Mouse (Mus musculus) stomach, embryonic 15.5 days (tissue): ENCODE data around the gene Ccdc138. TPM values are rescaled to one million over a fixed set of nuclear protein-coding genes. Genes with fewer than 3 reads are reported as not detected.
"Not testable (repeated sequence)": the region's sequence is repeated elsewhere in the genome, so short reads cannot be mapped to it uniquely, and the experiment has no call there.

ENCODE experiments used
- ATAC-seq: fragments of 200-750 bp; cut with Nextera tagmentation; 2 replicates; pipeline ENCODE4 v1.8.0; 2017; ENCODE audit warnings: low read depth, moderate number of reproducible peaks, moderate TSS enrichment; ENCODE audit not compliant: insufficient read depth, low FRiP score
- H3K27ac ChIP-seq: fragments of 300-500 bp; sonication (generic); 2 replicates; pipeline ENCODE4 v1.5.1; 2015; ENCODE audit warnings: mild to moderate bottlenecking, inconsistent platforms
- H3K27me3 ChIP-seq: fragments of 300-500 bp; sonication (generic); replicated peaks from 2 replicates; pipeline ENCODE4 v1.6.1; 2015; ENCODE audit warnings: inconsistent platforms
- H3K36me3 ChIP-seq: fragments of 300-500 bp; sonication (generic); 2 replicates; pipeline ENCODE4 v1.6.1; 2015; ENCODE audit warnings: inconsistent platforms
- H3K4me1 ChIP-seq: fragments of 300-500 bp; sonication (generic); 2 replicates; pipeline ENCODE4 v1.6.1; 2015; ENCODE audit warnings: inconsistent platforms
- H3K4me2 ChIP-seq: fragments of 300-500 bp; sonication (generic); 2 replicates; pipeline ENCODE4 v1.6.1; 2015; ENCODE audit warnings: mild to moderate bottlenecking, inconsistent platforms
- H3K4me3 ChIP-seq: fragments of 300-500 bp; sonication (generic); replicated peaks from 2 replicates; pipeline ENCODE4 v1.5.1; 2015; ENCODE audit warnings: inconsistent platforms
- H3K9ac ChIP-seq: fragments of 300-500 bp; sonication (generic); 2 replicates; pipeline ENCODE4 v1.6.1; 2015; ENCODE audit warnings: inconsistent platforms
- H3K9me3 ChIP-seq: fragments of 300-500 bp; sonication (generic); 2 replicates; pipeline ENCODE4 v1.6.1; 2016; ENCODE audit warnings: inconsistent platforms
- WGBS: fragments of 180-500 bp; shearing (Covaris S2); methylation state at CpG from one replicate; pipeline ENCODE4 v1.1.7; 2015; 5-methylcytosine and 5-hydroxymethylcytosine counted together
- polyA plus RNA-seq: library from polyadenylated mRNA; unstranded; fragments of >200 nt; fragmentation: Nextera tagmentation; extraction: Ambion mirVana; gene quantifications from 2 replicates; pipeline ENCODE4 v1.2.1, GENCODE M21; 2015

The Ccdc138 gene
- polyA plus RNA-seq, 1 experiment from 2014 or later: 7.7 TPM

- 83% methylated on average over 1 of the region's 1 CpGs for WGBS
- no peak overlapping the region for H3K27ac ChIP-seq
- no peak overlapping the region for H3K4me3 ChIP-seq
- ATAC-seq: no peak
- no peaks in the 10 kb centered on the region for H3K4me1 ChIP-seq
- peaks cover 2% of the 10 kb centered on the region; the same call in 1 of the 2 replicates for H3K36me3 ChIP-seq
- H3K9me3 ChIP-seq: no peaks in the 10 kb centered on the region
- H3K27me3 ChIP-seq: no peaks in the 10 kb centered on the region
- H3K9ac ChIP-seq: no peak overlapping the region
- H3K4me2 ChIP-seq: no peak overlapping the region
Measured at GRCm38 (mm10) chr10:58529358-58529757, 31.6 kb downstream of the Ccdc138 start.

DNA sequence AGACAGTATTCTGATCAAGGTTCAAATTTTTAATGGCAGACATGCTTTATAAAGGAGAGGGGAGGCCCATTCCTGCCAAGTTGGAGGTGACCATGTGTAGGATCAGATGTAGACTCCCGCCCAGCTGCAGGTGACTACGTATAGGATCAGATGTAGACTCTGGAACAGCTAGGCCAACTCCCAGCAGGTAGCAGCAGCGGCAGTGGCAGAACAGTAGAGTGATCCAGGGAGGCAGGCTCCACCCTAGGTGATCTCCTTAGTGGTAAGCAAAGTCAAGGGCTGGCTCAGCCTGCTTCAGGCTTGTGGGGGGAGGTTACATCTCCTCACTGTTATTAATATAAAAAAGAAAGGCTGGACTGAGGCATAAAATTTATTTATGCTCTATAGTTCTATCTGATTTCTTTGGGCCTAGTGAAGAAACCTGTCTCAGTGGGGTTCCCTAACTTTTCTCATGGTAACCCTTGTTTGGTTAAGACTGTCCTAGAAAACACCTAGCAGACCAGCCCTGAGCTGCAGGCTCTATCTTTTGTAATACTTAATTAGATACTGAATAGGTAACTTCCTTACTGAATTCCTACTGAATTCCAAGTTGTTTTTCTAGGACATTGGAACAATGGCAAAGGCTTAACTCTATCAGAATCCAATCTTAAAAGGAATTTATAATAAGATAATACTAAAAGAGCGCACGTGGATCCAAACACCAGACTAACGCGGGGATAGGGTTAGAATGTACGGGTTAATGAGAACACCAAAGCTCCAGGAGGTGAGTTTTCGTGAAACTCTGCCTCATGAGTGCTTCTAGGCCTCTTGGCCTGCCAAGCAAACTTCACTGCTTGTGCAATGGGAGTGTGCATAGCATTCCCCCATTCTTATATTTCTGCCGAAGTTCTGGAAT, 33.4 kb downstream of the Ccdc138 start:
- Histone ChIP-seq H3K9ac (no peak overlapping the region), H3K36me3 (peaks cover 2% of the 10 kb centered on the region; the same call in 1 of the 2 replicates), H3K4me3 (no peak overlapping the region), H3K9me3 (no peaks in the 10 kb centered on the region), H3K27ac (no peak overlapping the region), H3K4me1 (no peaks in the 10 kb centered on the region), H3K27me3 (no peaks in the 10 kb centered on the region), H3K4me2 (no peak overlapping the region)
- 87% methylated on average over 10 of the region's 10 CpGs for WGBS
- no peak for ATAC-seq

GRCm38 (mm10) chr10:58532177-58532576, 34.4 kb downstream of the Ccdc138 start:
- no peak overlapping the region for H3K27ac ChIP-seq
- no peak overlapping the region for H3K4me2 ChIP-seq
- peaks cover 2% of the 10 kb centered on the region; the same call in 1 of the 2 replicates for H3K36me3 ChIP-seq
- H3K9me3 ChIP-seq: no peaks in the 10 kb centered on the region
- ATAC-seq: no peak
- H3K27me3 ChIP-seq: no peaks in the 10 kb centered on the region
- 86% methylated on average over 2 of the region's 2 CpGs for WGBS
- H3K9ac ChIP-seq: no peak overlapping the region
- H3K4me3 ChIP-seq: no peak overlapping the region
- no peaks in the 10 kb centered on the region for H3K4me1 ChIP-seq

DNA sequence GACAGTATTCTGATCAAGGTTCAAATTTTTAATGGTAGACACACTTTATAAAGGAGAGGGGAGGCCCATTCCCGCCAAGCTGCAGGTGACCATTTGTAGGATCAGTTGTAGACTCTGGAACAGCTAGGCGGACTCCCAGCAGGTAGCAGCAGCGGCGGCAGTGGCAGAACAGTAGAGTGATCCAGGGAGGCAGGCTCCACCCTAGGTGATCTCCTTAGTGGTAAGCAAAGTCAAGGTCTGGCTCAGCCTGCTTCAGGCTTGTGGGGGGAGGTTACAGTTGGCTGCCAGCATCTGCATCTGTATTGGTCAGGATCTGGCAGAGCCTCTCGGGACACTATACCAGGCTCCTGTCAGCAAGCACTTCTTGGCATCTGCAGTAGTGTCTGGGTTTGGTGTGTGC, 38.5 kb downstream of the Ccdc138 start:
- ATAC-seq, H3K4me1 ChIP-seq, H3K36me3 ChIP-seq, H3K4me3 ChIP-seq, H3K4me2 ChIP-seq, H3K9me3 ChIP-seq, H3K9ac ChIP-seq, H3K27ac ChIP-seq, H3K27me3 ChIP-seq: not testable (repeated sequence)
- 84% methylated on average over 5 of the region's 5 CpGs for WGBS

- H3K4me2 ChIP-seq: no peak overlapping the region
- H3K4me1 ChIP-seq: no peaks in the 10 kb centered on the region
- no peaks in the 10 kb centered on the region for H3K9me3 ChIP-seq
- no peaks in the 10 kb centered on the region for H3K27me3 ChIP-seq
- no peak overlapping the region for H3K27ac ChIP-seq
- 73% methylated on average over 13 of the region's 13 CpGs for WGBS
- ATAC-seq: no peak
- H3K9ac ChIP-seq: no peak overlapping the region
- H3K36me3 ChIP-seq: 0 out of 2 replicates have a peak, but pooled peaks cover 3% of the 10 kb centered on the region
- no peak overlapping the region for H3K4me3 ChIP-seq
Measured at GRCm38 (mm10) chr10:58540613-58541012, 42.9 kb downstream of the Ccdc138 start.

DNA sequence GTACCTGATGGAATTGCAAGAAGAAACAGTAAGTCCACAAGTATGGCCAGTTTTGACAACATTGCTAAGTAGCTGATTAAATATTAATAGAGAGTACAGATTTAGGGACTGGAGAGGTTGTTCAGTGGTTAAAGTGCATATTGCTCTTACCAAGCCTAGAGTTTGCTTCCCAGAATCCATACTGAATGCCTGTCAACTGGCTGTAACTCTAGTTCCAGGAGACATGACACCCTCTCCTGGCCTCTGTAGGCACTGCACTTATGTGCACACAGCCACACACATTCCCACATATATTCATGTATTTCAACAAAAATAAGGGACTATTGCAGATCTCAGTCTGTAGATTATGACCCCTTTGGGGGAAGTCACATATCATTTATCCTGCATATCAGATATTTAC, 51.0 kb downstream of the Ccdc138 start:
- Histone ChIP-seq H3K9me3 (no peaks in the 10 kb centered on the region), H3K4me1 (no peaks in the 10 kb centered on the region), H3K27ac (no peak overlapping the region), H3K36me3 (no peaks in the 10 kb centered on the region), H3K4me2 (no peak overlapping the region), H3K27me3 (no peaks in the 10 kb centered on the region), H3K9ac (no peak overlapping the region), H3K4me3 (no peak overlapping the region)
- no peak for ATAC-seq

GRCm38 (mm10) chr10:58554693-58555387, 57.1 kb downstream of the Ccdc138 start:
- Histone ChIP-seq H3K36me3 (no peaks in the 10 kb centered on the region), H3K27me3 (no peaks in the 10 kb centered on the region), H3K4me3 (no peak overlapping the region), H3K9me3 (no peaks in the 10 kb centered on the region), H3K4me2 (no peak overlapping the region), H3K4me1 (no peaks in the 10 kb centered on the region), H3K9ac (no peak overlapping the region), H3K27ac (no peak overlapping the region)
- 87% methylated on average over 8 of the region's 8 CpGs for WGBS
- ATAC-seq: no peak

- Histone ChIP-seq H3K9ac (no peak overlapping the region), H3K27ac (no peak overlapping the region), H3K9me3 (no peaks in the 10 kb centered on the region), H3K4me1 (no peaks in the 10 kb centered on the region), H3K36me3 (no peaks in the 10 kb centered on the region), H3K4me3 (no peak overlapping the region), H3K4me2 (no peak overlapping the region), H3K27me3 (no peaks in the 10 kb centered on the region)
- 0 out of 2 replicates have a peak, but pooled peaks have one; percentile 58 for ATAC-seq
- WGBS: 35% methylated on average over 7 of the region's 7 CpGs
Measured at GRCm38 (mm10) chr10:58559098-58559497, 61.4 kb downstream of the Ccdc138 start.

DNA sequence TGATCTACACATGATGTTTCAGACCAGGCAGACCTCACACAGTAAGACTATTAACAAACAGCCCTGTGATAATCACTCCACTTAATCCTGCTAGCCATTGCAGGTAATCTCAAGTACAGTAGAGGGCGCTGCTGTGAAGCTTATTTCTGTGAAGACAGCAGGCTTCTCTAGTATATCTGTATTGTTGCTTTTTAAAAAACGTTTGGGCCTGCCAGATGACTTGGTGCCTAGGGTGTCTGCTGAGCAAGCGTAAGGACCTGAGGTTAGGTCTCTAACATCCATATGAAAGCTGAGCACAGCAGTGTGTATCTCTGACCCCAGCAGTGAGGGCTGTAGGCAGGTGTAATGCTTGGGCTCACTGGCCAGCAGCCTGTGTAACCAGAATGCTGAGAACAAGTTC, 62.2 kb downstream of the Ccdc138 start:
- Histone ChIP-seq H3K4me3 (no peak overlapping the region), H3K4me2 (no peak overlapping the region), H3K36me3 (no peaks in the 10 kb centered on the region), H3K27ac (no peak overlapping the region), H3K27me3 (no peaks in the 10 kb centered on the region), H3K4me1 (no peaks in the 10 kb centered on the region), H3K9ac (no peak overlapping the region), H3K9me3 (no peaks in the 10 kb centered on the region)
- 26% methylated on average over 3 of the region's 3 CpGs for WGBS
- ATAC-seq: no peak

DNA sequence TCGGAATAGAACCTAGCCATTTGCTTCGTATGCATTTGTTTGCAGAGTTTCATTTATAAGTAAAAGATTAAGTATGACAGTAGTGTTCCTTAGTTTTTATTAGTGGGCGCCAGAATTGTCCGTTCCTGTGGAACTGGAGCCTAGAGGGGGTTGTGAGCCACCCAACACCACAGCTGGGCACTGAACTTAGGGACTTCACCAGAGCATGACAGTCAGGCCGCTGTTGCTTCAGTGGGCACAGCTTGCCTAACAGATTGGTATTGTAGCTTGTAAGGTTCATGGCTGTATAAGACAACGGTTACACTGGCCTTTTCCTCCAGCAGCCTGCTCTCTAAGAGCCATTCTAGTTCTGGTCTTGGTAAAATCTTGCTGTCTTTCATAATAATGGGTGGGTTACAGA, 62.8 kb downstream of the Ccdc138 start:
- H3K27me3 ChIP-seq: no peaks in the 10 kb centered on the region
- H3K9me3 ChIP-seq: no peaks in the 10 kb centered on the region
- no peak overlapping the region for H3K4me2 ChIP-seq
- H3K9ac ChIP-seq: no peak overlapping the region
- H3K4me1 ChIP-seq: no peaks in the 10 kb centered on the region
- H3K4me3 ChIP-seq: no peak overlapping the region
- WGBS: 71% methylated on average over 6 of the region's 6 CpGs
- no peaks in the 10 kb centered on the region for H3K36me3 ChIP-seq
- ATAC-seq: no peak
- H3K27ac ChIP-seq: no peak overlapping the region

DNA sequence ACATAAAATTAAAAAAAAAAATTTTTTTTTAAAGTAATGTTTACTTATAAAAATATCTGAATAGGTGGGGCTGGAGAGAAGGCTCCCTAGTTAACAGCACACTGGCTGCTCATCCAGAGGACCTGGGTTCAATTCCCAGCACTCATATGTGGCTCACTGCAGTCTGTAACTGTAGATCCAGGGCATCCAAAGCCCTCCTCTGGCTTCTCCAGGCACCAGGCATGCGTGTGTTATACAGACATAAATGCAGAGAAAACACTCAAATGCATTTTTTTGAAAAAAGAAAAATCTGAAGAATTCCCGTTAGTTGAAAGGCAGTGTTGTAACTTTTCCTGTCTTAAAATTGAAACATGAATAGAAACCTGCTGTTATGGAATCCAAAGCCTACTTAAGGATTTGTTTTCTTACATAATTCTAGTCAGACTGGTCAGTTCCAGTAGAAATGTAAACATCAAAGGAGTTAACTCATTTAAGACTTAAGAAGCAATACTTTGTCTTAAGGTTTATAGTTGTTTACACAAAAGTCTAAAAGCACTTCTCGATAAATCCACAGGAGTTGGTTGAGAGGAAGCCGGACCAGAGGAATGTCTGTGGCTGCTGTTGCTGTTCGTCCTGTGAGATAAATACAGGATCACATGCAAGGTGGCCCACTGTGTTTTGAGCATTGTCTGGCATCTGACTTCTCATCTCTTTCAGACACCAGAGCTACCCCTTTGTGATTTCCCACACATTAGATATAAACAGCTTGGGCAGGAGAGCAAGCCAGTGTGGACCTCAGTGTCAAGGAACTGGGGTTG, 87.9 kb downstream of the Ccdc138 start:
- ATAC-seq: no peak
- no peak overlapping the region for H3K9ac ChIP-seq
- H3K27ac ChIP-seq: no peak overlapping the region
- no peaks in the 10 kb centered on the region for H3K36me3 ChIP-seq
- 28% methylated on average over 5 of the region's 5 CpGs for WGBS
- no peak overlapping the region for H3K4me2 ChIP-seq
- no peaks in the 10 kb centered on the region for H3K27me3 ChIP-seq
- H3K4me1 ChIP-seq: no peaks in the 10 kb centered on the region
- no peaks in the 10 kb centered on the region; the same call in 1 of the 2 replicates for H3K9me3 ChIP-seq
- no peak overlapping the region for H3K4me3 ChIP-seq

DNA sequence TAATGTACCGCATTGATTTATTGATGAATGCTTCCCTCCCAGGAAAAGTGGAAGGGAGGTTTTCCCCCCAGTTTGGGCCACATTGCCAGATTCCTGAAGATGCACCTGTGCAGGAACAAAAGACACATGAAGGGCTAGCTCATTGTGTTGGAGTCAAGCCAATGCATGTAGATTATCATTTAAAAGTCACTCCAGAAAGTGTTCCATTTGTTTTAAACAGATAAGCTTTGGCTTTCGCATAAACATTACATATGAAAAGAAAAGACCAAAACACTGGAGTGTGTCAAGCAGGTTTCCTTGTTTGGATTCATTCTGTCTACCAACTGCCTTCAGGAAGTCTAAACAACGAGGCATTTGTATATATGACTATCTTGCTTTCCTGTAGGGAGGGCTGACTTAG, 96.7 kb downstream of the Ccdc138 start:
- Histone ChIP-seq H3K27me3 (no peaks in the 10 kb centered on the region), H3K4me3 (no peak overlapping the region), H3K36me3 (no peaks in the 10 kb centered on the region), H3K4me2 (no peak overlapping the region), H3K27ac (no peak overlapping the region), H3K9ac (no peak overlapping the region), H3K9me3 (no peaks in the 10 kb centered on the region), H3K4me1 (no peaks in the 10 kb centered on the region)
- ATAC-seq: no peak
- 51% methylated on average over 3 of the region's 3 CpGs for WGBS
